Mouse (Mus musculus): ENCODE data around the gene Iscu. TPM values are rescaled to one million over a fixed set of nuclear protein-coding genes. Genes with fewer than 3 reads are reported as not detected.
"Not testable (repeated sequence)": the region's sequence is repeated elsewhere in the genome, so short reads cannot be mapped to it uniquely, and the experiment has no call there.

Iscu gene
- polyA plus RNA-seq, 1 experiment: not detected

GRCm38 (mm10) chr5:113771213-113772162 is 1.1 kb upstream of the Iscu start:
- Histone ChIP-seq H3K27ac (ENCODE audit: insufficient read depth, low read depth, low read length) (peak overlapping the region; percentile 98), H3K4me1 (ENCODE audit: control insufficient read depth, insufficient read depth, low read length) (peaks cover 18% of the 10 kb centered on the region)
- TF ChIP-seq POLR2A (IDR thresholded peaks at IDR 0.05; ENCODE audit: insufficient read depth, low read depth, low read length) (peak; percentile 47; the same call in 1 of the 2 replicates), CTCF (IDR thresholded peaks at IDR 0.05; ENCODE audit: insufficient read depth, low read depth, low read length) (no peak)

GRCm38 (mm10) chr5:113772905-113773519 is 464 bp downstream of the Iscu start:
- H3K27ac ChIP-seq (ENCODE audit: insufficient read depth, low read depth, low read length): no peak overlapping the region
- H3K4me1 ChIP-seq (ENCODE audit: control insufficient read depth, insufficient read depth, low read length): peaks cover 18% of the 10 kb centered on the region
- no peak for TF ChIP-seq CTCF (IDR thresholded peaks at IDR 0.05; ENCODE audit: insufficient read depth, low read depth, low read length)
- no peak for TF ChIP-seq POLR2A (IDR thresholded peaks at IDR 0.05; ENCODE audit: insufficient read depth, low read depth, low read length)
- 1% methylated on average over 38 of the region's 38 CpGs for WGBS
- H3K4me3 ChIP-seq (ENCODE audit: insufficient read depth, low read depth, low read length): peak overlapping the region; percentile 92

More at GRCm38 (mm10) chr5:113771213-113772162, 1.1 kb upstream of the Iscu start:
- H3K4me3 ChIP-seq (ENCODE audit: insufficient read depth, low read depth, low read length): peak overlapping the region; percentile 84
- WGBS: under 1% methylated on average over 97 of the region's 97 CpGs

GRCm38 (mm10) chr5:113773664-113774063 is 1.1 kb downstream of the Iscu start:
- 0% methylated on average over 7 of the region's 7 CpGs for WGBS
- H3K4me3 ChIP-seq (ENCODE audit: insufficient read depth, low read depth, low read length): peak overlapping the region; percentile 92
- TF ChIP-seq POLR2A (IDR thresholded peaks at IDR 0.05; ENCODE audit: insufficient read depth, low read depth, low read length) (no peak), CTCF (IDR thresholded peaks at IDR 0.05; ENCODE audit: insufficient read depth, low read depth, low read length) (peak; percentile 92)
- H3K27ac ChIP-seq (ENCODE audit: insufficient read depth, low read depth, low read length): no peak overlapping the region
- peaks cover 14% of the 10 kb centered on the region for H3K4me1 ChIP-seq (ENCODE audit: control insufficient read depth, insufficient read depth, low read length)

- 94% methylated on average over 10 of the region's 10 CpGs for WGBS
- Histone ChIP-seq H3K4me3 (ENCODE audit: insufficient read depth, low read depth, low read length) (no peak overlapping the region), H3K27ac (ENCODE audit: insufficient read depth, low read depth, low read length) (no peak overlapping the region), H3K4me1 (ENCODE audit: control insufficient read depth, insufficient read depth, low read length) (peaks cover 1% of the 10 kb centered on the region; the same call in 1 of the 2 replicates)
- TF ChIP-seq POLR2A (IDR thresholded peaks at IDR 0.05; ENCODE audit: insufficient read depth, low read depth, low read length): no peak
- no peak for TF ChIP-seq CTCF (IDR thresholded peaks at IDR 0.05; ENCODE audit: insufficient read depth, low read depth, low read length)
Measured at GRCm38 (mm10) chr5:113775585-113775984, 3.0 kb downstream of the Iscu start.

- WGBS: 92% methylated on average over 15 of the region's 15 CpGs
- Histone ChIP-seq H3K4me3 (ENCODE audit: insufficient read depth, low read depth, low read length) (no peak overlapping the region), H3K4me1 (ENCODE audit: control insufficient read depth, insufficient read depth, low read length) (peaks cover 4% of the 10 kb centered on the region), H3K27ac (ENCODE audit: insufficient read depth, low read depth, low read length) (no peak overlapping the region)
- no peak for TF ChIP-seq CTCF (IDR thresholded peaks at IDR 0.05; ENCODE audit: insufficient read depth, low read depth, low read length)
- no peak for TF ChIP-seq POLR2A (IDR thresholded peaks at IDR 0.05; ENCODE audit: insufficient read depth, low read depth, low read length)
Measured at GRCm38 (mm10) chr5:113776128-113776895, 3.8 kb downstream of the Iscu start.

GRCm38 (mm10) chr5:113776896-113777226 is 4.3 kb downstream of the Iscu start:
- TF ChIP-seq CTCF (IDR thresholded peaks at IDR 0.05; ENCODE audit: insufficient read depth, low read depth, low read length) (no peak), POLR2A (IDR thresholded peaks at IDR 0.05; ENCODE audit: insufficient read depth, low read depth, low read length) (no peak)
- Histone ChIP-seq H3K4me3 (ENCODE audit: insufficient read depth, low read depth, low read length) (no peak overlapping the region), H3K27ac (ENCODE audit: insufficient read depth, low read depth, low read length) (no peak overlapping the region), H3K4me1 (ENCODE audit: control insufficient read depth, insufficient read depth, low read length) (peaks cover 4% of the 10 kb centered on the region)
- WGBS: 84% methylated on average over 8 of the region's 8 CpGs

GRCm38 (mm10) chr5:113777728-113778127 is 5.2 kb downstream of the Iscu start:
- 83% methylated on average over 8 of the region's 8 CpGs for WGBS
- H3K4me3 ChIP-seq (ENCODE audit: insufficient read depth, low read depth, low read length); H3K27ac ChIP-seq (ENCODE audit: insufficient read depth, low read depth, low read length); H3K4me1 ChIP-seq (ENCODE audit: control insufficient read depth, insufficient read depth, low read length): not testable (repeated sequence)

- 84% methylated on average over 5 of the region's 5 CpGs for WGBS
- peaks cover 21% of the 10 kb centered on the region for H3K4me1 ChIP-seq (ENCODE audit: control insufficient read depth, insufficient read depth, low read length)
- no peak overlapping the region for H3K4me3 ChIP-seq (ENCODE audit: insufficient read depth, low read depth, low read length)
- H3K27ac ChIP-seq (ENCODE audit: insufficient read depth, low read depth, low read length): no peak overlapping the region
- TF ChIP-seq CTCF (IDR thresholded peaks at IDR 0.05; ENCODE audit: insufficient read depth, low read depth, low read length) (no peak), POLR2A (IDR thresholded peaks at IDR 0.05; ENCODE audit: insufficient read depth, low read depth, low read length) (no peak)
Measured at GRCm38 (mm10) chr5:113779569-113779968, 7.0 kb downstream of the Iscu start.
